ENCODE assay signal across 8 mouse cellular contexts in the genomic region with DNA sequence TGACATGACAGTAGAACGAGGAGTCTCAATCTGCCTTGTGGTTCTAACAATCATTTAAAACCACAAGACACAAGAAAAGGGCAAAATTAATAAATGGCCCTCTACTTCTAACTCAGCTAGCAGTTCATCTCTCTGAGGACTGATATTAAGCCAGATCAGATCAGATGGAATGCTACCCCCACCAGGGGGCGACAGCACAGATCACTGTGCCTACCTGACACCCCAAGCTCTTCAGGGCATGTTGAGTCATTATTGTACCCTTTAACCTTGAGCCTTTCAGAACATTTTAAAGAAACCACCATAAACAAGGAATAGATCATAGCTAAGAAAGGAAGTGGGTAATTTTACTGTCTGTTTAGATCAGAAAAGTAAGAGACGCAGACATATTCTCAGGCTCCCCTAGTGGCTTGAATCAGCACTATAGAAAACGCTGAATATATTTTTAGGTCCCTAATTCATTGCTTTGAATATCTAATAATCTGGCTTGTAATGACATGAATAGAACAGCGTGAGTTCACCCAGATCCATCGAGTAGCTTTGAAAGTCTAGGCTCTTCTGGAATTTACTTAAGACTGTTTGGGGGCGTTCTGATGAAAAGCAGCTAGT.
A peak's percentile ranks its signal among the peaks of the same experiment; 100 is the strongest.
DNase-seq lines count a peak whose midpoint lies in the region; ATAC-seq and TF ChIP-seq lines count a peak whose summit lies in the region.
"Had no signal": no experiment of that assay in that cellular context is flagged by ENCODE, and none has a peak within 500 bp of the region (broad histone marks: within the 10 kb centered on the region; RNA-seq: fewer than 3 reads in every experiment).

No protein-coding gene starts in this region.

- no peak overlapping the region for H3K9ac ChIP-seq in CH12.LX (ENCODE audit: insufficient read depth, low read depth)
- H3K9ac ChIP-seq: liver, embryonic 15.5 days had no signal

- in situ Hi-C loops in CH12.LX (cut with MboI; ENCODE audit: low pct_ligation_motif_present, low pct_unique_long_range_greater_than_20kb, low sequenced_read_pairs): no loop called here

- no peaks in the 10 kb centered on the region for H3K79me2 ChIP-seq in CH12.LX (replicated peaks; ENCODE audit: control insufficient read depth, extremely low read depth, insufficient read depth, poor library complexity, severe bottlenecking)

- TF ChIP-seq RAD21 in CH12.LX (IDR thresholded peaks at IDR 0.05; ENCODE audit: low read depth, low read length): peak; percentile 44

- dilution Hi-C loops in CH12.LX (cut with MboI; ENCODE audit: extremely low pct_ligation_motif_present, extremely low pct_unique_long_range_greater_than_20kb, low sequenced_read_pairs): no loop called here

- ATAC-seq in activated CD4-positive, CD25-positive, alpha-beta regulatory T cell, adult 4 months: peak; percentile 81

- no peaks in the 10 kb centered on the region for H3K27me3 ChIP-seq in CH12.LX (replicated peaks)
- H3K27me3 ChIP-seq in embryonic facial prominence, embryonic 10.5 days (replicated peaks; ENCODE audit: low read depth, poor library complexity, severe bottlenecking): no peaks in the 10 kb centered on the region
- H3K27me3 ChIP-seq: liver, embryonic 15.5 days had no signal

- no peak overlapping the region for H3K4me3 ChIP-seq in CH12.LX (replicated peaks in 1 of 3; ENCODE audit: low read depth in 2 of 3, low read length in 2 of 3, poor library complexity in 1 of 3)
- no peak overlapping the region for H3K4me3 ChIP-seq in embryonic facial prominence, embryonic 10.5 days
- H3K4me3 ChIP-seq: liver, embryonic 15.5 days had no signal

- H3K9me3 ChIP-seq in CH12.LX (replicated peaks; ENCODE audit: low read length): peaks cover 2% of the 10 kb centered on the region
- H3K9me3 ChIP-seq in embryonic facial prominence, embryonic 10.5 days: no peaks in the 10 kb centered on the region
- H3K9me3 ChIP-seq: liver, embryonic 15.5 days had no signal

- H3K27ac ChIP-seq in CH12.LX (ENCODE audit: insufficient read depth, low read depth): no peak overlapping the region
- no peak overlapping the region for H3K27ac ChIP-seq in embryonic facial prominence, embryonic 10.5 days (replicated peaks)
- H3K27ac ChIP-seq: liver, embryonic 15.5 days had no signal

- peak; percentile 75 to 87 for TF ChIP-seq CTCF in CH12.LX (conservative IDR thresholded peaks at IDR 0.05 in 1 of 2, IDR thresholded peaks at IDR 0.05 in 1 of 2; ENCODE audit: low read depth in 2 of 2, low read length in 2 of 2)

- peaks cover 32 to 69% of the 10 kb centered on the region in 2 experiments for H3K36me3 ChIP-seq in CH12.LX (replicated peaks in 1 of 2; ENCODE audit: control insufficient read depth in 1 of 2, insufficient read depth in 1 of 2, low read length in 1 of 2)
- peaks cover 62% of the 10 kb centered on the region for H3K36me3 ChIP-seq in embryonic facial prominence, embryonic 10.5 days (replicated peaks)

- 84% methylated on average over 7 of the region's 7 CpGs for WGBS in embryonic facial prominence, embryonic 10.5 days

- TF ChIP-seq POLR2A in CH12.LX (IDR thresholded peaks at IDR 0.05; ENCODE audit: low read depth, low read length): no peak

- TF ChIP-seq EP300 in CH12.LX (IDR thresholded peaks at IDR 0.05; ENCODE audit: low read length): no peak; the same call in 1 of the 2 replicates

- DNase-seq in kidney, adult 18-20 months: peak; percentile 53
- no peak for DNase-seq in kidney, adult 11 months
- peak; percentile 65 for DNase-seq in CH12.LX (ENCODE audit: extremely low read depth)
- DNase-seq in embryonic facial prominence, embryonic 10.5 days (ENCODE audit: low spot score): peak; percentile 48
- DNase-seq in mesoderm, embryonic 11.5 days (ENCODE audit: low read depth, low spot score): peak; percentile 34
- DNase-seq in ovary, postnatal 36 days (ENCODE audit: low spot score): no peak

- peaks cover 0 to 24% of the 10 kb centered on the region in 2 experiments for H3K4me1 ChIP-seq in CH12.LX (ENCODE audit: control insufficient read depth in 1 of 2, insufficient read depth in 2 of 2)
- H3K4me1 ChIP-seq in embryonic facial prominence, embryonic 10.5 days: no peaks in the 10 kb centered on the region
- H3K4me1 ChIP-seq: liver, embryonic 15.5 days had no signal

- H3K4me2 ChIP-seq in CH12.LX (ENCODE audit: insufficient read depth, low read depth, poor library complexity, severe bottlenecking): no peak overlapping the region
- H3K4me2 ChIP-seq: liver, embryonic 15.5 days had no signal

TF ChIP-seq in CH12.LX, 34 proteins besides CTCF, POLR2A, EP300 and RAD21:
- peak; percentile 74 for TF ChIP-seq SMC3 (IDR thresholded peaks at IDR 0.05; ENCODE audit: low read depth, low read length)
- no peak for TF ChIP-seq ZKSCAN1 (IDR thresholded peaks at IDR 0.05; ENCODE audit: borderline replicate concordance, low read depth, low read length)
- TF ChIP-seq NELFE (IDR thresholded peaks at IDR 0.05; ENCODE audit: low read depth, low read length): peak; percentile 45; the same call in 1 of the 2 replicates

Comparison
In these comparisons a context has a peak if more than half of its experiments do, and no peak if none do; other contexts are left out.
1. DNase-seq: peak in kidney, adult 18-20 months (single experiment), CH12.LX (single experiment), embryonic facial prominence, embryonic 10.5 days (single experiment) and mesoderm, embryonic 11.5 days (single experiment); none in kidney, adult 11 months (single experiment) and ovary, postnatal 36 days (single experiment).